Comparison of ENCODE assay signal across 10 mouse cellular contexts in genomic region chr7:137471431-137472120, GRCm38 (mm10). TPM values are rescaled to one million over a fixed set of nuclear protein-coding genes. Genes with fewer than 3 reads are reported as not detected.
A peak's percentile ranks its signal among the peaks of the same experiment; 100 is the strongest.
DNase-seq lines count a peak whose midpoint lies in the region; ATAC-seq and TF ChIP-seq lines count a peak whose summit lies in the region.
"Had no signal": no experiment of that assay in that cellular context is flagged by ENCODE, and none has a peak within 500 bp of the region (broad histone marks: within the 10 kb centered on the region; RNA-seq: fewer than 3 reads in every experiment).

No protein-coding gene starts in this region.

- H3K36me3 ChIP-seq in heart, adult 2 months (ENCODE audit: control insufficient read depth, insufficient read depth, low read length) = no peaks in the 10 kb centered on the region
- H3K36me3 ChIP-seq in heart, embryonic 11.5 days (ENCODE audit: control insufficient read depth, insufficient read depth, low read length) = peaks cover 13% of the 10 kb centered on the region; the same call in 1 of the 2 replicates
- peaks cover 27% of the 10 kb centered on the region for H3K36me3 ChIP-seq in midbrain, embryonic 13.5 days

- no peak for TF ChIP-seq POLR2A in heart, adult 2 months (IDR thresholded peaks at IDR 0.05; ENCODE audit: insufficient read depth, low read depth, low read length)

- no peak overlapping the region for H3K4me2 ChIP-seq in heart, embryonic 11.5 days
- H3K4me2 ChIP-seq in midbrain, embryonic 13.5 days (replicated peaks) = no peak overlapping the region

- TF ChIP-seq EP300 in heart, adult 2 months (IDR thresholded peaks at IDR 0.05; ENCODE audit: insufficient read depth, low read depth, low read length) = no peak

- no peaks in the 10 kb centered on the region for H3K27me3 ChIP-seq in heart, adult 2 months (ENCODE audit: control insufficient read depth, insufficient read depth, low read length)
- H3K27me3 ChIP-seq in heart, embryonic 11.5 days (ENCODE audit: control insufficient read depth, insufficient read depth, low read length) = 0 out of 2 replicates have a peak, but pooled peaks cover 3% of the 10 kb centered on the region
- no peaks in the 10 kb centered on the region for H3K27me3 ChIP-seq in midbrain, embryonic 13.5 days

- H3K4me1 ChIP-seq in heart, adult 2 months (ENCODE audit: control insufficient read depth, insufficient read depth, low read length) = no peaks in the 10 kb centered on the region
- H3K4me1 ChIP-seq in heart, embryonic 11.5 days (ENCODE audit: control insufficient read depth, insufficient read depth, low read length) = no peaks in the 10 kb centered on the region
- H3K4me1 ChIP-seq in midbrain, embryonic 13.5 days (replicated peaks) = no peaks in the 10 kb centered on the region

- no peak overlapping the region for H3K27ac ChIP-seq in heart, adult 2 months
- no peak overlapping the region for H3K27ac ChIP-seq in heart, embryonic 11.5 days (ENCODE audit: low read depth, low read length)
- no peak overlapping the region for H3K27ac ChIP-seq in midbrain, embryonic 13.5 days

- WGBS in heart, adult 2 months = 54% methylated on average over 7 of the region's 7 CpGs
- 50% methylated on average over 7 of the region's 7 CpGs for WGBS in heart, embryonic 11.5 days (ENCODE audit: insufficient replicate concordance)
- 61% methylated on average over 7 of the region's 7 CpGs for WGBS in midbrain, embryonic 13.5 days

- no peaks in the 10 kb centered on the region for H3K79me2 ChIP-seq in heart, adult 2 months (replicated peaks; ENCODE audit: control insufficient read depth, insufficient read depth, low read length)

- ATAC-seq in heart, embryonic 11.5 days (replicated peaks; ENCODE audit: insufficient number of reproducible peaks, low FRiP score, low TSS enrichment) = no peak
- peak; percentile 42; the same call in 1 of the 2 replicates for ATAC-seq in granulocyte monocyte progenitor cell, adult 5-6 weeks (replicated peaks; ENCODE audit: poor library complexity, severe bottlenecking)
- peak; percentile 27; the same call in 1 of the 2 replicates for ATAC-seq in midbrain, embryonic 13.5 days

- no peak overlapping the region for H3K9ac ChIP-seq in heart, adult 2 months (ENCODE audit: low read depth, low read length)
- no peak overlapping the region for H3K9ac ChIP-seq in heart, embryonic 11.5 days (ENCODE audit: low read depth, low read length)
- no peak overlapping the region for H3K9ac ChIP-seq in midbrain, embryonic 13.5 days (replicated peaks)

- no peak overlapping the region for H3K4me3 ChIP-seq in heart, adult 2 months
- no peak overlapping the region for H3K4me3 ChIP-seq in heart, embryonic 11.5 days (ENCODE audit: low read depth, low read length)
- H3K4me3 ChIP-seq in midbrain, embryonic 13.5 days (replicated peaks) = no peak overlapping the region

- no peak for DNase-seq in heart, adult 2 months
- peak; percentile 38 for DNase-seq in ES-CJ7 (ENCODE audit: low read depth, low spot score)
- DNase-seq in urinary bladder, adult 2 months (ENCODE audit: low spot score) = no peak
- no peak for DNase-seq in layer of hippocampus, postnatal 14 days (ENCODE audit: low spot score in 2 of 2)
- DNase-seq in left cerebral cortex, postnatal 36 days (ENCODE audit: low spot score in 2 of 2) = no peak
- DNase-seq: cerebellum, adult 18-20 months; heart, adult 18-20 months had no signal

- no peaks in the 10 kb centered on the region for H3K9me3 ChIP-seq in heart, embryonic 11.5 days (replicated peaks; ENCODE audit: control insufficient read depth, low read length)
- no peaks in the 10 kb centered on the region for H3K9me3 ChIP-seq in midbrain, embryonic 13.5 days

- TF ChIP-seq CTCF in heart, adult 2 months (IDR thresholded peaks at IDR 0.05) = peak; percentile 34

- intact Hi-C loops in heart, adult 2 months (cut with DNase I) = no loop called here
- intact Hi-C loops in left cerebral cortex, postnatal 36 days (cut with DNase I) = loop anchor here (10.0 kb wide), 1 partner anchor 313 kb away; no protein-coding TSS in a partner anchor

RNA-seq across cellular contexts. Expression of gene Glrx3, which starts 34.2 kb away (rescaled TPM):
- total RNA-seq in heart, adult 2 months (2021) = 100 to 1,000 TPM; 123 to 147 TPM
- 86.0 and 94.9 TPM in 2 replicates for polyA plus RNA-seq in heart, adult 2 months (2012; rRNA removed)
- 202 and 211 TPM in 2 replicates for polyA plus RNA-seq in heart, embryonic 11.5 days (2014; fragmentation: Nextera tagmentation; extraction: Ambion mirVana)
- 116 and 124 TPM in 2 replicates for total RNA-seq in granulocyte monocyte progenitor cell, adult 5-6 weeks (2014; fragmentation: Nextera tagmentation)
- total RNA-seq in granulocyte monocyte progenitor cell, adult 5-6 weeks (2017) = 181 and 185 TPM in 2 replicates
- 277 TPM in 2 replicates for polyA plus RNA-seq in midbrain, embryonic 13.5 days (2015; fragmentation: Nextera tagmentation; extraction: Ambion mirVana)
- polyA plus RNA-seq in urinary bladder, adult 2 months (2012; rRNA removed) = 91.4 and 92.0 TPM in 2 replicates
- 100 to 1,000 TPM; 127 to 132 TPM for total RNA-seq in layer of hippocampus, postnatal 14 days (2021)
- total RNA-seq in left cerebral cortex, postnatal 36 days (2021) = 100 to 1,000 TPM in 1 of 2 experiments, 10 to 100 TPM in 1; 93.5 to 100 TPM
